Mouse (Mus musculus) neural tube, embryonic 14.5 days (tissue): ENCODE data around the gene Gba. TPM values are rescaled to one million over a fixed set of nuclear protein-coding genes. Genes with fewer than 3 reads are reported as not detected.
"Not testable (repeated sequence)": the region's sequence is repeated elsewhere in the genome, so short reads cannot be mapped to it uniquely, and the experiment has no call there.

ENCODE experiments used
- ATAC-seq: fragments of 200-750 bp; cut with Nextera tagmentation; 2 replicates; pipeline ENCODE4 v1.8.0; 2017; ENCODE audit warnings: low read depth, mild to moderate bottlenecking, moderate TSS enrichment, moderate library complexity
- H3K27ac ChIP-seq: fragments of 300-500 bp; sonication (generic); 2 replicates; pipeline ENCODE4 v1.5.1; 2014; ENCODE audit warnings: low read depth, mild to moderate bottlenecking, control low read depth, low read length, moderate library complexity, mixed read lengths
- H3K27me3 ChIP-seq: fragments of 300-500 bp; sonication (generic); 2 replicates; pipeline ENCODE4 v1.6.1; 2014; ENCODE audit warnings: low read length; ENCODE audit not compliant: control insufficient read depth, insufficient read depth
- H3K36me3 ChIP-seq: fragments of 300-500 bp; sonication (generic); 2 replicates; pipeline ENCODE4 v1.6.1; 2014; ENCODE audit warnings: low read length, mixed read lengths; ENCODE audit not compliant: control insufficient read depth, insufficient read depth
- H3K4me1 ChIP-seq: fragments of 300-500 bp; sonication (generic); 2 replicates; pipeline ENCODE4 v1.6.1; 2014; ENCODE audit warnings: low read length; ENCODE audit not compliant: control insufficient read depth, insufficient read depth
- H3K4me2 ChIP-seq: fragments of 300-500 bp; sonication (generic); 2 replicates; pipeline ENCODE4 v1.6.1; 2014; ENCODE audit warnings: mild to moderate bottlenecking, low read depth, low read length, control low read depth
- H3K4me3 ChIP-seq: fragments of 300-500 bp; sonication (generic); 2 replicates; pipeline ENCODE4 v1.5.1; 2014; ENCODE audit warnings: low read depth, low read length, control low read depth, mixed read lengths
- H3K9ac ChIP-seq: fragments of 300-500 bp; sonication (generic); replicated peaks from 2 replicates; pipeline ENCODE4 v1.6.1; 2014; ENCODE audit warnings: low read depth, mild to moderate bottlenecking, control low read depth, low read length, mixed read lengths
- H3K9me3 ChIP-seq: fragments of 300-500 bp; sonication (generic); 2 replicates; pipeline ENCODE4 v1.6.1; 2016; ENCODE audit warnings: low read length; ENCODE audit not compliant: control insufficient read depth
- WGBS: fragments of 180-500 bp; shearing (Covaris S2); extraction: QIAGEN DNeasy Blood & Tissue Kit; methylation state at CpG from one replicate; pipeline ENCODE4 v1.1.7; 2014; 5-methylcytosine and 5-hydroxymethylcytosine counted together
- polyA plus RNA-seq: library from polyadenylated mRNA; unstranded; fragments of >200 nt; fragmentation: Nextera tagmentation; extraction: Ambion mirVana; gene quantifications from 2 replicates; pipeline ENCODE4 v1.2.1, GENCODE M21; 2014

The Gba gene
- polyA plus RNA-seq = 41.5 and 49.7 TPM in 2 replicates

GRCm38 (mm10) chr3:89202253-89203141 lies at the start of gene Gba:
TSS of gene Gba (plus strand) at chr3:89202928.
- peak within 1 kb of the TSS; percentile 46 for H3K4me3 ChIP-seq
- H3K4me1 ChIP-seq = peaks cover 5% of the 10 kb centered on the region; the same call in 1 of the 2 replicates
- H3K9me3 ChIP-seq = no peaks in the 10 kb centered on the region
- peak within 1 kb of the TSS; percentile 41 for H3K9ac ChIP-seq
- no peaks in the 10 kb centered on the region for H3K27me3 ChIP-seq
- H3K27ac ChIP-seq = no peak within 1 kb of the TSS
- ATAC-seq = peak; percentile 86
- 27% methylated on average over 13 of the region's 13 CpGs for WGBS
- peaks cover 27% of the 10 kb centered on the region for H3K36me3 ChIP-seq
- peak within 1 kb of the TSS; percentile 53 for H3K4me2 ChIP-seq

GRCm38 (mm10) chr3:89156951-89157350 lies 45.8 kb upstream of the Gba start:
- H3K9me3 ChIP-seq = no peaks in the 10 kb centered on the region
- ATAC-seq = no peak
- H3K27me3 ChIP-seq = peaks cover 2% of the 10 kb centered on the region; the same call in 1 of the 2 replicates
- no peaks in the 10 kb centered on the region; the same call in 1 of the 2 replicates for H3K36me3 ChIP-seq
- H3K9ac ChIP-seq = no peak overlapping the region
- H3K4me2 ChIP-seq = no peak overlapping the region
- 89% methylated on average over 8 of the region's 8 CpGs for WGBS
- peaks cover 11% of the 10 kb centered on the region for H3K4me1 ChIP-seq
- H3K27ac ChIP-seq = no peak overlapping the region
- no peak overlapping the region for H3K4me3 ChIP-seq

GRCm38 (mm10) chr3:89158651-89159050 lies 44.1 kb upstream of the Gba start:
- Histone ChIP-seq H3K27ac (0 out of 2 replicates have a peak overlapping the region, but pooled peaks have one; percentile 23), H3K27me3 (peaks cover 2% of the 10 kb centered on the region; the same call in 1 of the 2 replicates), H3K9me3 (no peaks in the 10 kb centered on the region), H3K4me1 (peaks cover 12% of the 10 kb centered on the region), H3K9ac (peak overlapping the region; percentile 73), H3K36me3 (no peaks in the 10 kb centered on the region), H3K4me2 (peak overlapping the region; percentile 92), H3K4me3 (peak overlapping the region; percentile 82)
- WGBS = 19% methylated on average over 7 of the region's 7 CpGs
- no peak for ATAC-seq

- no peak for ATAC-seq
- H3K4me2 ChIP-seq = peak overlapping the region; percentile 92
- H3K4me3 ChIP-seq = peak overlapping the region; percentile 82
- peak overlapping the region; percentile 73 for H3K9ac ChIP-seq
- H3K9me3 ChIP-seq = no peaks in the 10 kb centered on the region
- peaks cover 17% of the 10 kb centered on the region for H3K4me1 ChIP-seq
- 1% methylated on average over 13 of the region's 13 CpGs for WGBS
- H3K27ac ChIP-seq = 0 out of 2 replicates have a peak overlapping the region, but pooled peaks have one; percentile 23
- no peaks in the 10 kb centered on the region for H3K36me3 ChIP-seq
- peaks cover 2% of the 10 kb centered on the region; the same call in 1 of the 2 replicates for H3K27me3 ChIP-seq
Measured at GRCm38 (mm10) chr3:89159211-89159610, 43.5 kb upstream of the Gba start.

- Histone ChIP-seq H3K27ac (0 out of 2 replicates have a peak within 1 kb of the TSS, but pooled peaks have one; percentile 23), H3K36me3 (no peaks in the 10 kb centered on the region), H3K4me3 (peak within 1 kb of the TSS; percentile 82), H3K9ac (peak within 1 kb of the TSS; percentile 73), H3K9me3 (no peaks in the 10 kb centered on the region), H3K27me3 (peaks cover 2% of the 10 kb centered on the region; the same call in 1 of the 2 replicates), H3K4me2 (peak within 1 kb of the TSS; percentile 92), H3K4me1 (peaks cover 18% of the 10 kb centered on the region)
- peak; percentile 79 for ATAC-seq
- 1% methylated on average over 37 of the region's 66 CpGs for WGBS
Measured at GRCm38 (mm10) chr3:89159616-89160344, 42.9 kb upstream of the Gba start, which contains the start of gene Hcn3. TSS of gene Hcn3 (minus strand) at chr3:89160196.

GRCm38 (mm10) chr3:89161207-89161606 lies 41.5 kb upstream of the Gba start:
- ATAC-seq, H3K36me3 ChIP-seq, H3K4me2 ChIP-seq, H3K9me3 ChIP-seq, H3K27ac ChIP-seq, H3K4me3 ChIP-seq, H3K27me3 ChIP-seq, H3K9ac ChIP-seq: not testable (repeated sequence)
- peaks cover 27% of the 10 kb centered on the region for H3K4me1 ChIP-seq

GRCm38 (mm10) chr3:89161786-89162185 lies 40.9 kb upstream of the Gba start:
- no peaks in the 10 kb centered on the region for H3K36me3 ChIP-seq
- peaks cover 27% of the 10 kb centered on the region for H3K4me1 ChIP-seq
- H3K4me2 ChIP-seq = no peak overlapping the region
- H3K27me3 ChIP-seq = peaks cover 4% of the 10 kb centered on the region; the same call in 1 of the 2 replicates
- H3K9me3 ChIP-seq = no peaks in the 10 kb centered on the region
- no peak for ATAC-seq
- H3K27ac ChIP-seq = no peak overlapping the region
- 89% methylated on average over 4 of the region's 4 CpGs for WGBS
- no peak overlapping the region for H3K9ac ChIP-seq
- no peak overlapping the region for H3K4me3 ChIP-seq

GRCm38 (mm10) chr3:89163123-89163522 lies 39.6 kb upstream of the Gba start:
- no peaks in the 10 kb centered on the region for H3K9me3 ChIP-seq
- H3K9ac ChIP-seq = no peak overlapping the region
- no peak for ATAC-seq
- no peak overlapping the region for H3K27ac ChIP-seq
- H3K36me3 ChIP-seq = peaks cover 6% of the 10 kb centered on the region
- peaks cover 4% of the 10 kb centered on the region; the same call in 1 of the 2 replicates for H3K27me3 ChIP-seq
- 72% methylated on average over 1 of the region's 1 CpGs for WGBS
- no peak overlapping the region for H3K4me3 ChIP-seq
- H3K4me2 ChIP-seq = no peak overlapping the region
- H3K4me1 ChIP-seq = peaks cover 25% of the 10 kb centered on the region
